Mouse (Mus musculus) liver, embryonic 14.5 days (tissue): ENCODE results near the gene Maats1.
A peak's percentile ranks its signal among the peaks of the same experiment; 100 is the strongest.

Experiments used
- CTCF ChIP-seq: IDR thresholded peaks from 2 replicates; pipeline ENCODE4 v1.5.1; 2016; ENCODE audit warnings: antibody characterized with exemption, low read depth, control low read depth
- EP300 ChIP-seq: IDR thresholded peaks from 2 replicates; pipeline ENCODE4 v1.6.1; 2016; ENCODE audit warnings: antibody characterized with exemption, low read depth

DNA sequence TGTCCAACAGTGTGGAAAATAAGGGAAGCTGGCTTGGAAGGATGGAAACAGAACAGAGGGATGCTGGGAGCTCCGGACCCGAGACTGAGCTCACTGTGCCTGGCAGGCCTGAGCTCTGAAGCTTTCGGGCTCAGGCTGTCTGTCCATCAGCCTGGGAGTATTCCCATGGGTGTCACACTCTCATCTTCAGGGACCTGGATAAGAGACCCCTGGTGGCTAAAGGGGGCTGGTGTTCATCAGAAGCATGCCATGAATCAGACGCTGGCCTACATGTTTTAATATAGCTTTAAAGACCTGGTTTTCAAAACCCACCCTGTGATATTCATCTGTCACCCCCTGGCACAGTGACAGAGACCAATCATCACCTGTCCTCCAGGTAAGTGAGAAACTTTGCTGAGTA lies 86.8 kb downstream of the Maats1 start:
- peak; percentile 13; the same call in 1 of the 2 replicates for TF ChIP-seq CTCF
- no peak for TF ChIP-seq EP300
